Mouse (Mus musculus) ES-E14 (cell line): Measurements from ENCODE around the gene Dspp. TPM values are rescaled to one million over a fixed set of nuclear protein-coding genes. Genes with fewer than 3 reads are reported as not detected.

Experiments used
- DNase-seq: peaks from one replicate; pipeline ENCODE4 v3.0.0-alpha.2; 2013; ENCODE audit warnings: low read depth, low spot score
- H3K27ac ChIP-seq: 2 replicates; pipeline ENCODE4 v1.5.1; 2012; ENCODE audit warnings: low read depth, mild to moderate bottlenecking, low read length, moderate library complexity, mixed read lengths; ENCODE audit not compliant: poor library complexity, insufficient read depth, severe bottlenecking
- H3K36me3 ChIP-seq: 2 replicates; pipeline ENCODE4 v1.6.1; 2012; ENCODE audit warnings: mild to moderate bottlenecking, low read length, moderate library complexity, mixed read lengths; ENCODE audit not compliant: control insufficient read depth, poor library complexity, insufficient read depth, severe bottlenecking
- H3K4me1 ChIP-seq, 2 experiments: fragments of 150-350 bp in 1 of 2; sonication (generic) in 1 of 2; 2 replicates each; pipeline ENCODE4 v1.6.1; 2012; ENCODE audit warnings: low read length in 2 of 2, mild to moderate bottlenecking in 1 of 2, mixed read lengths in 1 of 2; ENCODE audit not compliant: control insufficient read depth in 2 of 2, insufficient read depth in 2 of 2, poor library complexity in 1 of 2
- H3K4me3 ChIP-seq, 2 experiments: fragments of 150-350 bp in 1 of 2; sonication (generic) in 1 of 2; 2 replicates each; pipeline ENCODE4 v1.5.1; 2012; ENCODE audit warnings: low read length in 2 of 2, low read depth in 1 of 2, mild to moderate bottlenecking in 1 of 2, mixed read lengths in 1 of 2; ENCODE audit not compliant: insufficient read depth in 1 of 2, poor library complexity in 1 of 2, severe bottlenecking in 1 of 2
- H3K9ac ChIP-seq: 2 replicates; pipeline ENCODE4 v1.6.1; 2012; ENCODE audit warnings: low read depth, mild to moderate bottlenecking, low read length, mixed read lengths; ENCODE audit not compliant: poor library complexity, insufficient read depth, severe bottlenecking
- H3K9me3 ChIP-seq: fragments of 150-350 bp; sonication (generic); 2 replicates; pipeline ENCODE4 v1.6.1; 2012; ENCODE audit warnings: low read depth, mild to moderate bottlenecking, low read length; ENCODE audit not compliant: control insufficient read depth, insufficient read depth
- CHD2 ChIP-seq: IDR thresholded peaks from 2 replicates; pipeline ENCODE4 v1.6.1; 2014; ENCODE audit warnings: mild to moderate bottlenecking, low read depth, low read length, inconsistent platforms
- HCFC1 ChIP-seq: IDR thresholded peaks from 2 replicates; pipeline ENCODE4 v1.6.1; 2012; ENCODE audit warnings: low read length, inconsistent platforms, borderline replicate concordance; ENCODE audit not compliant: insufficient read depth
- MAFK ChIP-seq: IDR thresholded peaks from 2 replicates; pipeline ENCODE4 v1.6.1; 2014; ENCODE audit warnings: mild to moderate bottlenecking, low read depth, low read length, inconsistent platforms; ENCODE audit not compliant: insufficient read depth
- ZC3H11A ChIP-seq: IDR thresholded peaks from 2 replicates; pipeline ENCODE4 v1.6.1; 2012; ENCODE audit warnings: low read depth, mild to moderate bottlenecking, inconsistent platforms, low read length, borderline replicate concordance
- ZNF384 ChIP-seq: IDR thresholded peaks from 2 replicates; pipeline ENCODE4 v1.6.1; 2012; ENCODE audit warnings: low read depth, low read length, inconsistent platforms
- in situ Hi-C, 2 experiments: fragments of 600-800 bp; cut with MboI; formaldehyde crosslinking; loops; one replicate each; pipeline ENCODE4 v1.15.1; 2025; ENCODE audit warnings: low sequenced_read_pairs in 2 of 2, inconsistent platforms in 1 of 2; ENCODE audit not compliant: unreplicated experiment in 2 of 2
- total RNA-seq: library from RNA; depleted of rRNA; stranded (reverse); fragments of 300-350 nt; gene quantifications from 2 replicates; pipeline ENCODE4 v1.2.3, GENCODE M21; 2012

Dspp gene
- total RNA-seq, 1 experiment = not detected

- Histone ChIP-seq H3K36me3 (no peaks in the 10 kb centered on the region), H3K9me3 (no peaks in the 10 kb centered on the region), H3K27ac (no peak overlapping the region), H3K4me3 (no peak overlapping the region), H3K4me1 (no peaks in the 10 kb centered on the region), H3K9ac (no peak overlapping the region)
- DNase-seq = no peak
- TF ChIP-seq MAFK (no peak), CHD2 (no peak), ZC3H11A (no peak), HCFC1 (no peak), ZNF384 (no peak)
- in situ Hi-C loops = no loop called here
These were observed 42.1 kb upstream of the Dspp start for GRCm38 (mm10) chr5:104128281-104129031.

- no peak for DNase-seq
These were observed 39.6 kb upstream of the Dspp start for GRCm38 (mm10) chr5:104130891-104131290.

GRCm38 (mm10) chr5:104131544-104131943 lies 39.0 kb upstream of the Dspp start:
- no peak overlapping the region for H3K9ac ChIP-seq
- H3K4me1 ChIP-seq = no peaks in the 10 kb centered on the region
- H3K36me3 ChIP-seq = no peaks in the 10 kb centered on the region
- no peak overlapping the region for H3K4me3 ChIP-seq
- H3K27ac ChIP-seq = no peak overlapping the region
- H3K9me3 ChIP-seq = no peaks in the 10 kb centered on the region
- TF ChIP-seq HCFC1 (no peak), ZC3H11A (no peak), ZNF384 (no peak), CHD2 (no peak), MAFK (no peak)
- no peak for DNase-seq
- in situ Hi-C loops = no loop called here

More at GRCm38 (mm10) chr5:104130891-104131290, 39.6 kb upstream of the Dspp start:
- Histone ChIP-seq H3K4me1 (no peaks in the 10 kb centered on the region), H3K9ac (no peak overlapping the region), H3K27ac (no peak overlapping the region), H3K36me3 (no peaks in the 10 kb centered on the region), H3K4me3 (no peak overlapping the region), H3K9me3 (no peaks in the 10 kb centered on the region)
- no peak for TF ChIP-seq CHD2
- TF ChIP-seq ZC3H11A = no peak
- TF ChIP-seq ZNF384 = no peak
- no peak for TF ChIP-seq HCFC1
- no peak for TF ChIP-seq MAFK
- in situ Hi-C loops = no loop called here

- Histone ChIP-seq H3K4me3 (no peak overlapping the region), H3K9ac (no peak overlapping the region), H3K36me3 (no peaks in the 10 kb centered on the region), H3K4me1 (no peaks in the 10 kb centered on the region), H3K9me3 (no peaks in the 10 kb centered on the region), H3K27ac (no peak overlapping the region)
- in situ Hi-C loops = no loop called here
- TF ChIP-seq CHD2 (no peak), HCFC1 (no peak), ZNF384 (no peak)
- no peak for DNase-seq
These were observed 36.8 kb upstream of the Dspp start for GRCm38 (mm10) chr5:104133752-104134151.
